ENCODE assay signal across 30 mouse cellular contexts in genomic region chr14:103795591-103795990, GRCm38 (mm10). TPM values are rescaled to one million over a fixed set of nuclear protein-coding genes. Genes with fewer than 3 reads are reported as not detected.
DNase-seq lines count a peak whose midpoint lies in the region; ATAC-seq and TF ChIP-seq lines count a peak whose summit lies in the region.
"Had no signal": no experiment of that assay in that cellular context is flagged by ENCODE, and none has a peak within 500 bp of the region (broad histone marks: within the 10 kb centered on the region; RNA-seq: fewer than 3 reads in every experiment).

No protein-coding gene starts in this region.

- H3K27me3 ChIP-seq in hindbrain, postnatal 0 days (ENCODE audit: insufficient read depth, low read length), result no peaks in the 10 kb centered on the region
- H3K27me3 ChIP-seq in hindbrain, embryonic 14.5 days (ENCODE audit: control insufficient read depth, insufficient read depth, low read length), result no peaks in the 10 kb centered on the region
- H3K27me3 ChIP-seq in MEL (ENCODE audit: control insufficient read depth in 1 of 2, insufficient read depth in 2 of 2, low read length in 2 of 2), result no peaks in the 10 kb centered on the region; a peak in 1 of 4 replicates
- H3K27me3 ChIP-seq: embryonic facial prominence, embryonic 13.5 days; forebrain, embryonic 12.5 days; forebrain, embryonic 15.5 days; heart, embryonic 12.5 days; heart, embryonic 15.5 days; hindbrain, embryonic 15.5 days had no signal

- H3K4me1 ChIP-seq in hindbrain, postnatal 0 days (ENCODE audit: insufficient read depth, low read length), result no peaks in the 10 kb centered on the region
- no peaks in the 10 kb centered on the region for H3K4me1 ChIP-seq in hindbrain, embryonic 14.5 days (replicated peaks; ENCODE audit: control insufficient read depth, insufficient read depth, low read length)
- no peaks in the 10 kb centered on the region for H3K4me1 ChIP-seq in MEL (ENCODE audit: control insufficient read depth in 1 of 2, insufficient read depth in 2 of 2, low read length in 2 of 2)
- H3K4me1 ChIP-seq: embryonic facial prominence, embryonic 13.5 days; heart, embryonic 12.5 days; heart, embryonic 15.5 days had no signal

- 84% methylated on average over 1 of the region's 1 CpGs for WGBS in hindbrain, postnatal 0 days
- WGBS in hindbrain, embryonic 14.5 days, result 97% methylated on average over 1 of the region's 1 CpGs

- no peaks in the 10 kb centered on the region for H3K79me2 ChIP-seq in MEL (ENCODE audit: control insufficient read depth, insufficient read depth, low read length, poor library complexity)

- no peak overlapping the region for H3K4me2 ChIP-seq in hindbrain, postnatal 0 days (ENCODE audit: low read depth, low read length)
- H3K4me2 ChIP-seq in hindbrain, embryonic 14.5 days (replicated peaks), result no peak overlapping the region
- H3K4me2 ChIP-seq: embryonic facial prominence, embryonic 13.5 days; forebrain, embryonic 12.5 days; forebrain, embryonic 15.5 days; heart, embryonic 12.5 days; heart, embryonic 15.5 days; hindbrain, embryonic 15.5 days had no signal

- H3K9ac ChIP-seq in hindbrain, postnatal 0 days (replicated peaks; ENCODE audit: low read length), result no peak overlapping the region
- no peak overlapping the region for H3K9ac ChIP-seq in hindbrain, embryonic 14.5 days
- no peak overlapping the region for H3K9ac ChIP-seq in MEL (ENCODE audit: control insufficient read depth, low read depth, low read length, poor library complexity, severe bottlenecking)
- H3K9ac ChIP-seq: embryonic facial prominence, embryonic 13.5 days; forebrain, embryonic 12.5 days; forebrain, embryonic 15.5 days; heart, embryonic 12.5 days; heart, embryonic 15.5 days; hindbrain, embryonic 15.5 days had no signal

- no peak overlapping the region for H3K4me3 ChIP-seq in hindbrain, postnatal 0 days (ENCODE audit: low read length)
- H3K4me3 ChIP-seq in hindbrain, embryonic 14.5 days (replicated peaks; ENCODE audit: low read length), result no peak overlapping the region
- no peak overlapping the region for H3K4me3 ChIP-seq in MEL (ENCODE audit: control insufficient read depth in 1 of 2, insufficient read depth in 1 of 2, low read depth in 2 of 2, low read length in 2 of 2)
- H3K4me3 ChIP-seq: embryonic facial prominence, embryonic 10.5 days; embryonic facial prominence, embryonic 13.5 days; erythroblast, embryonic 14.5 days; forebrain, embryonic 12.5 days; forebrain, embryonic 15.5 days; heart, embryonic 12.5 days; heart, embryonic 15.5 days; hindbrain, embryonic 15.5 days had no signal

- no peak for TF ChIP-seq RAD21 in MEL (IDR thresholded peaks at IDR 0.05; ENCODE audit: low read depth, low read length)

- ATAC-seq in hindbrain, postnatal 0 days, result no peak
- ATAC-seq in hindbrain, embryonic 14.5 days (ENCODE audit: low FRiP score), result no peak
- ATAC-seq in granulocyte monocyte progenitor cell, adult 5-6 weeks (replicated peaks; ENCODE audit: poor library complexity, severe bottlenecking), result peak; percentile 78
- ATAC-seq in megakaryocyte progenitor cell, adult 5-6 weeks (replicated peaks; ENCODE audit: poor library complexity), result peak; percentile 77
- ATAC-seq: CD4-positive, CD25-positive, alpha-beta regulatory T cell, adult 4 months; forebrain, embryonic 15.5 days; intestine, embryonic 16.5 days; Patski had no signal

- no peaks in the 10 kb centered on the region for H3K9me3 ChIP-seq in hindbrain, postnatal 0 days (ENCODE audit: low read length)
- H3K9me3 ChIP-seq in hindbrain, embryonic 14.5 days (ENCODE audit: control insufficient read depth, low read length), result no peaks in the 10 kb centered on the region
- H3K9me3 ChIP-seq in MEL (replicated peaks; ENCODE audit: insufficient read depth, low read length), result no peaks in the 10 kb centered on the region
- H3K9me3 ChIP-seq: embryonic facial prominence, embryonic 10.5 days; embryonic facial prominence, embryonic 13.5 days; forebrain, embryonic 12.5 days; forebrain, embryonic 15.5 days; heart, embryonic 12.5 days; heart, embryonic 15.5 days; hindbrain, embryonic 15.5 days had no signal

- DNase-seq in hindbrain, postnatal 0 days (ENCODE audit: low spot score), result no peak
- no peak for DNase-seq in hindbrain, embryonic 14.5 days (ENCODE audit: low spot score)
- peak; percentile 5 for DNase-seq in MEL (ENCODE audit: low read depth, low spot score)
- no peak for DNase-seq in gastrocnemius, adult 18-20 months (ENCODE audit: low spot score)
- DNase-seq in adrenal gland, postnatal 4 days (ENCODE audit: low spot score in 2 of 2), result no peak
- DNase-seq in thymus, adult 18-20 months, result no peak
- DNase-seq: adrenal gland, postnatal 10 days; adrenal gland, postnatal 36 days; cerebellum, adult 18-20 months; cerebellum, adult 9-11 months; cerebellum, postnatal 25 days; embryo, embryonic 11 days; gastrocnemius, postnatal 10 days; heart, adult 18-20 months; heart, postnatal 10 days; heart, postnatal 36 days had no signal

- no peak for TF ChIP-seq POLR2A in MEL (IDR thresholded peaks at IDR 0.05; ENCODE audit: control insufficient read depth in 1 of 2, insufficient read depth in 1 of 2, low read depth in 1 of 2, low read length in 2 of 2, poor library complexity in 1 of 2)

- H3K27ac ChIP-seq in hindbrain, postnatal 0 days, result peak overlapping the region; percentile 22; the same call in 1 of the 2 replicates
- no peak overlapping the region for H3K27ac ChIP-seq in hindbrain, embryonic 14.5 days
- H3K27ac ChIP-seq in MEL (ENCODE audit: control insufficient read depth, low read depth, low read length), result no peak overlapping the region
- H3K27ac ChIP-seq: embryonic facial prominence, embryonic 10.5 days; embryonic facial prominence, embryonic 13.5 days; forebrain, embryonic 12.5 days; forebrain, embryonic 15.5 days; heart, embryonic 15.5 days; hindbrain, embryonic 15.5 days had no signal

- TF ChIP-seq CTCF in hindbrain, postnatal 0 days (IDR thresholded peaks at IDR 0.05; ENCODE audit: low read depth), result no peak
- TF ChIP-seq CTCF in MEL (IDR thresholded peaks at IDR 0.05 in 2 of 3, conservative IDR thresholded peaks at IDR 0.05 in 1 of 3; ENCODE audit: control insufficient read depth in 1 of 3, insufficient read depth in 1 of 3, low read depth in 2 of 3, low read length in 3 of 3, poor library complexity in 1 of 3, severe bottlenecking in 1 of 3), result no peak

- H3K36me3 ChIP-seq in hindbrain, postnatal 0 days (ENCODE audit: insufficient read depth, low read length), result no peaks in the 10 kb centered on the region
- H3K36me3 ChIP-seq in hindbrain, embryonic 14.5 days (replicated peaks; ENCODE audit: control insufficient read depth, insufficient read depth), result no peaks in the 10 kb centered on the region
- H3K36me3 ChIP-seq in MEL (ENCODE audit: control insufficient read depth in 1 of 2, insufficient read depth in 2 of 2, low read length in 2 of 2), result no peaks in the 10 kb centered on the region
- H3K36me3 ChIP-seq: embryonic facial prominence, embryonic 10.5 days; embryonic facial prominence, embryonic 13.5 days; forebrain, embryonic 12.5 days; forebrain, embryonic 15.5 days; heart, embryonic 12.5 days; heart, embryonic 15.5 days; hindbrain, embryonic 15.5 days had no signal

- TF ChIP-seq EP300 in MEL (IDR thresholded peaks at IDR 0.05; ENCODE audit: low read depth in 1 of 2, low read length in 2 of 2), result no peak

TF ChIP-seq in MEL, 35 proteins besides CTCF, POLR2A, EP300 and RAD21:
- no peak for TF ChIP-seq ZC3H11A (IDR thresholded peaks at IDR 0.05; ENCODE audit: low read depth, low read length)
- no peak for TF ChIP-seq SIN3A (IDR thresholded peaks at IDR 0.05; ENCODE audit: low read length)
- no peak for TF ChIP-seq BHLHE40 (IDR thresholded peaks at IDR 0.05; ENCODE audit: borderline replicate concordance, low read depth, low read length)
- TF ChIP-seq GATA1 (IDR thresholded peaks at IDR 0.05; ENCODE audit: low read depth, low read length), result no peak
- no peak for TF ChIP-seq NRF1 (IDR thresholded peaks at IDR 0.05; ENCODE audit: insufficient read depth, low read depth, low read length, poor library complexity, severe bottlenecking)
- no peak for TF ChIP-seq CHD1 (IDR thresholded peaks at IDR 0.05; ENCODE audit: low read depth, low read length)
- TF ChIP-seq MXI1 (IDR thresholded peaks at IDR 0.05; ENCODE audit: low read depth, low read length), result no peak
- TF ChIP-seq HCFC1 (IDR thresholded peaks at IDR 0.05; ENCODE audit: low read depth, low read length), result no peak
- no peak for TF ChIP-seq MAFK (IDR thresholded peaks at IDR 0.05; ENCODE audit: borderline replicate concordance, low read depth, low read length)
- no peak for TF ChIP-seq ELF1 (IDR thresholded peaks at IDR 0.05; ENCODE audit: low read depth, low read length)
- TF ChIP-seq JUND (IDR thresholded peaks at IDR 0.05; ENCODE audit: low read depth, low read length), result no peak
- TF ChIP-seq POLR2AphosphoS2 (IDR thresholded peaks at IDR 0.05; ENCODE audit: low read length), result no peak

RNA-seq across cellular contexts. Expression of gene Ednrb, which starts 48.6 kb away (rescaled TPM):
- total RNA-seq in hindbrain, postnatal 0 days (2014; rRNA removed), result 199 and 221 TPM in 2 replicates
- 208 and 232 TPM in 2 replicates for polyA plus RNA-seq in hindbrain, postnatal 0 days (2015; fragmentation: Nextera tagmentation; extraction: Ambion mirVana)
- 135 and 151 TPM in 2 replicates for polyA plus RNA-seq in hindbrain, embryonic 14.5 days (2014; fragmentation: Nextera tagmentation; extraction: Ambion mirVana)
- total RNA-seq in MEL (2012; rRNA removed), result not detected in 2 replicates
- polyA plus RNA-seq in MEL (2012; ENCODE audit: insufficient read depth in 1 of 2, insufficient read length in 2 of 2, low read depth in 1 of 2, low replicate concordance in 2 of 2, missing spikeins in 1 of 2), result not detected
- 0.60 and 3.1 TPM in 2 replicates for total RNA-seq in granulocyte monocyte progenitor cell, adult 5-6 weeks (2014; fragmentation: Nextera tagmentation)
- 0.34 and 0.93 TPM in 2 replicates for total RNA-seq in granulocyte monocyte progenitor cell, adult 5-6 weeks (2017)
- total RNA-seq in megakaryocyte progenitor cell, adult 5-6 weeks (2015), result 0.20 and 0.71 TPM in 2 replicates
- 0.30 TPM in 1 of 2 replicates, not detected in the other for total RNA-seq in megakaryocyte progenitor cell, adult 5-6 weeks (2017)
- total RNA-seq in gastrocnemius, adult 18-20 months (2021), result 1 to 10 TPM; 5.9 to 8.5 TPM
- total RNA-seq in adrenal gland, postnatal 4 days (2021), result 10 to 100 TPM; 70.9 to 72.0 TPM
- polyA plus RNA-seq: C2C12 had no signal

Comparison
In these comparisons a context has a peak if more than half of its experiments do, and no peak if none do; other contexts are left out.
1. ATAC-seq: peak in granulocyte monocyte progenitor cell, adult 5-6 weeks (single experiment) and megakaryocyte progenitor cell, adult 5-6 weeks (single experiment); none in hindbrain, postnatal 0 days (single experiment) and hindbrain, embryonic 14.5 days (single experiment).
2. RNA of gene Ednrb, which starts 48.6 kb away (total RNA-seq): 199 to 221 TPM in hindbrain, postnatal 0 days and 70.9 to 72.0 TPM in adrenal gland, postnatal 4 days; 5.9 to 8.5 TPM in gastrocnemius, adult 18-20 months, 0.34 to 3.1 TPM in granulocyte monocyte progenitor cell, adult 5-6 weeks, 0.20 to 0.71 TPM in megakaryocyte progenitor cell, adult 5-6 weeks and not detected in MEL; every median in the first group is over 4 times any median in the second.